Mouse (Mus musculus) erythroblast, embryonic 14.5 days (primary cell): Measurements from ENCODE around the gene Vwa3a. TPM values are rescaled to one million over a fixed set of nuclear protein-coding genes. Genes with fewer than 3 reads are reported as not detected.
A peak's percentile ranks its signal among the peaks of the same experiment; 100 is the strongest.

Experiments used
- H3K27me3 ChIP-seq: 2 replicates; pipeline ENCODE4 v1.6.1; 2012; ENCODE audit warnings: inconsistent platforms; ENCODE audit not compliant: control insufficient read depth
- H3K36me3 ChIP-seq: 2 replicates; pipeline ENCODE4 v1.6.1; 2012; ENCODE audit warnings: mild to moderate bottlenecking, inconsistent platforms; ENCODE audit not compliant: control insufficient read depth
- H3K4me1 ChIP-seq: 2 replicates; pipeline ENCODE4 v1.6.1; 2012; ENCODE audit warnings: inconsistent platforms; ENCODE audit not compliant: control insufficient read depth
- H3K4me3 ChIP-seq: replicated peaks from 2 replicates; pipeline ENCODE3; 2012; ENCODE audit warnings: moderate library complexity, mild to moderate bottlenecking, inconsistent platforms
- H3K9me3 ChIP-seq: 2 replicates; pipeline ENCODE4 v1.6.1; 2012; ENCODE audit warnings: low read length, inconsistent platforms, mixed read lengths; ENCODE audit not compliant: control insufficient read depth
- GATA1 ChIP-seq: IDR thresholded peaks from 2 replicates; pipeline ENCODE4 v1.6.1; 2012; ENCODE audit warnings: low read length, inconsistent platforms, mixed read lengths
- TAL1 ChIP-seq: IDR thresholded peaks from 3 replicates; pipeline ENCODE4 v1.6.1; 2012; ENCODE audit warnings: low read length, inconsistent platforms, mixed read lengths
- polyA plus RNA-seq: library from polyadenylated mRNA; stranded (reverse); fragments of >175 nt; gene quantifications from 2 replicates; pipeline ENCODE4 v1.2.3, GENCODE M21; 2012

The Vwa3a gene
- polyA plus RNA-seq, 1 experiment: 0.02 TPM

DNA sequence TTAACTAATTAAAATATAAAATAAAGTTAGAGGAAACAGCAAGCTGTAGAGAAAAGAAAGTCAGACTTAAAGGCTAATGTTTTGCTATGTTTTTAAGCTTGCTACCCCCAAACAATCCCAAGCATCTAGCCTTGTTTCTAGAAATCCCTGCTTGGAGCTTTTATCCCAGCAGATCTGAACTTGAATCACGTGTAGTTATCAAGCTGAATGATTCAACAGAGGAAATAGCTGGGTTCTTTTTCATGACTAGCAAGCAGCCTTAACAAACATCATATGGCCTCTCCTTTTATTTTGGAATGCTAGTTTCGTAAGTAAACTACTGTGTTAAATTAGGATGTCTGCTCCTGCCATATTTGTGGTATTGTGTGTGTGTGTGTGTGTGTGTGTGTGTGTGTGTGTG lies 21.9 kb upstream of the Vwa3a start:
- Histone ChIP-seq H3K9me3 (no peaks in the 10 kb centered on the region), H3K4me1 (0 out of 2 replicates have a peak, but pooled peaks cover 1% of the 10 kb centered on the region), H3K36me3 (peaks cover 6% of the 10 kb centered on the region), H3K27me3 (no peaks in the 10 kb centered on the region), H3K4me3 (no peak overlapping the region)
- TF ChIP-seq TAL1 (no peak), GATA1 (no peak)

- no peak overlapping the region for H3K4me3 ChIP-seq
- H3K27me3 ChIP-seq: no peaks in the 10 kb centered on the region
- H3K36me3 ChIP-seq: peaks cover 12% of the 10 kb centered on the region
- H3K9me3 ChIP-seq: no peaks in the 10 kb centered on the region
- peaks cover 8% of the 10 kb centered on the region for H3K4me1 ChIP-seq
- TF ChIP-seq TAL1 (no peak), GATA1 (no peak)
These were observed 18.1 kb upstream of the Vwa3a start for GRCm38 (mm10) chr7:120721051-120721450.

DNA sequence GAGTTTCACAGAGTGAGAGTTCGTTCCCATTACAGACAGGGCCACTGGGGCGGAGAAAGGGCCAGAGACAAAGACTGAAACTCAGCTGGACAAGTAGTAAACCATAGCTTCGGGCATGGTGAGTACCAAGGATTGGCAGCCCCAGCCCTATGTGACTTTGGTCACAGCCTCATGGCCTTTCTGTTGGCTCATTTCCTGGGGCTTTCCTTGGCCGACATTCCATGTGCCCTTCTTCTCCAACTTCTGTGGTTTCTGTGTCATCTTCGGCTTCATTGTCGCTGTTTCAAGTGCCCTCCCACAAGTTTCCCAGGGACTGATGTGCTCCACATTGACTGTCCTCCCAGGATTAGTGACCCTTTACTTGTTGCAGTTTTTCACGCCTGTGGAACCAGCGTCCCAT lies 17.7 kb upstream of the Vwa3a start:
- H3K4me1 ChIP-seq: peaks cover 8% of the 10 kb centered on the region

DNA sequence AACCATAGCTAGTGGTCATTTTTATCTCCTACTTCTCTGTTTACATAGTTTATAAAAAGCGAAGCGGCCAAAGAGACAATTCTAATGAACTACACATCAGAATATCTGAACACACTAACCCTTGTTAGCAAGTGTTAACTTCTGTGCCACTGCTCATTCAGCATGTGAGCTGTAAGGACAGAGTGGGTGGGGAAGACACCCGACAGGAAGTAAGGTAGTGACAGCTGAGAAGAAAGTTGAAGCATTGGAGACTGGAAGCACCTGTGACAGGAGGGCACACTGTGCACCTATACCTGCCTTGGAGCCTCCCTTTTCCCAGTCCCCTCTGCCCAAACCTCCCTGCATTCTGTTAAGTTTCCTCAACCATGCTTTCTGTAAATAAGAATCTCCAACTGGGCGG lies 17.1 kb upstream of the Vwa3a start:
- TF ChIP-seq TAL1 (no peak), GATA1 (no peak)
- Histone ChIP-seq H3K9me3 (no peaks in the 10 kb centered on the region), H3K36me3 (peaks cover 16% of the 10 kb centered on the region), H3K4me1 (peaks cover 8% of the 10 kb centered on the region), H3K27me3 (no peaks in the 10 kb centered on the region), H3K4me3 (no peak overlapping the region)

More for the DNA sequence above, 17.7 kb upstream of the Vwa3a start:
- Histone ChIP-seq H3K36me3 (peaks cover 16% of the 10 kb centered on the region), H3K9me3 (no peaks in the 10 kb centered on the region), H3K4me3 (no peak overlapping the region), H3K27me3 (no peaks in the 10 kb centered on the region)
- TF ChIP-seq GATA1 (no peak), TAL1 (no peak)

GRCm38 (mm10) chr7:120722839-120723278 lies 16.3 kb upstream of the Vwa3a start:
- Histone ChIP-seq H3K9me3 (no peaks in the 10 kb centered on the region), H3K27me3 (no peaks in the 10 kb centered on the region), H3K36me3 (peaks cover 20% of the 10 kb centered on the region), H3K4me3 (no peak overlapping the region), H3K4me1 (peaks cover 9% of the 10 kb centered on the region)
- TF ChIP-seq TAL1 (no peak), GATA1 (no peak)

DNA sequence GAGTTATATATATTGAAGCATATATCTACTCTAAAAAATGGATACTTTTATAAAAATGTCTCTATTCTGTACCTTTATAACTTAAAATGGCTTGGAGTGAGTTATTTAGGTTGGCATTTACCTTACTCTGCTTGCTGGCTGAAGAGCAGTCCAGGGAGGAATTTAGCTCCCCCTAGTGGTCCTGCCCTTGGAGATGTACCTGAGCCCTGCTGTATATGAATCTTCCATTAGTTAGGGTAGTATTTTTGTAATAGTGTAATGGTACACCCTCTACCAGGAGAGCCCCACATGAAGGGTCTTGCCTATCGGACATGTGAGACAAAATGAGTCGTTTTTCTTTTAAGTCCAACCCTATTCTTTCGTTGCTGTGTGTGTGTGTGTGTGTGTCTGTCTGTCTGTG lies 11.5 kb upstream of the Vwa3a start:
- no peak for TF ChIP-seq GATA1
- TF ChIP-seq TAL1: no peak
- Histone ChIP-seq H3K4me1 (peaks cover 35% of the 10 kb centered on the region), H3K36me3 (peaks cover 37% of the 10 kb centered on the region)

GRCm38 (mm10) chr7:120729635-120730034 lies 9.5 kb upstream of the Vwa3a start:
- Histone ChIP-seq H3K27me3 (no peaks in the 10 kb centered on the region), H3K36me3 (peaks cover 40% of the 10 kb centered on the region), H3K4me1 (peaks cover 29% of the 10 kb centered on the region), H3K9me3 (no peaks in the 10 kb centered on the region), H3K4me3 (peak overlapping the region; percentile 53)
- TF ChIP-seq TAL1: no peak
- no peak for TF ChIP-seq GATA1

More for the DNA sequence above, 11.5 kb upstream of the Vwa3a start:
- H3K4me3 ChIP-seq: no peak overlapping the region
- H3K9me3 ChIP-seq: no peaks in the 10 kb centered on the region
- H3K27me3 ChIP-seq: no peaks in the 10 kb centered on the region

DNA sequence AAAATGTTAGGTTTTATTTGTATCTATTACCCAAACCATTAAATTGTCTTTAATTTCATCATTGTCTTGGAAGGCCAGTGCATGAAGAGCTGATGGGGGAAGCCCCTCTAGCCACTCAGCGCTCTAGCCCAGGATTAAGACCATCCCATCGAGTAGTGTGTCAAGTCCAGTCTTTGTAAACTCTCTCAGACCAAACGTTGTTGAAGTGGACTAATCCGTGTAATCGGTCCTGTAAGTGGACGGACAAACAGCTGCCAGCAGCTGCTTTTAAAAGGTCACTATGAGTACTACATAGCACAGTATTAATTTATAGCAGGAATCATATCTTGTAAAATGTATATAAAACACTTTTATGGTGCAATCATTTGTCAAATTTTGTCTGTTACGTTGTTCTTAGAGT lies 6.2 kb upstream of the Vwa3a start:
- Histone ChIP-seq H3K9me3 (no peaks in the 10 kb centered on the region), H3K4me1 (peaks cover 25% of the 10 kb centered on the region), H3K27me3 (no peaks in the 10 kb centered on the region), H3K36me3 (peaks cover 33% of the 10 kb centered on the region), H3K4me3 (no peak overlapping the region)
- TF ChIP-seq GATA1: no peak
- TF ChIP-seq TAL1: no peak

- no peak for TF ChIP-seq TAL1
- no peak for TF ChIP-seq GATA1
- H3K36me3 ChIP-seq: peaks cover 5% of the 10 kb centered on the region
- no peaks in the 10 kb centered on the region for H3K9me3 ChIP-seq
- peaks cover 9% of the 10 kb centered on the region for H3K27me3 ChIP-seq
- H3K4me1 ChIP-seq: no peaks in the 10 kb centered on the region
- no peak overlapping the region for H3K4me3 ChIP-seq
These were observed 512 bp downstream of the Vwa3a start for GRCm38 (mm10) chr7:120739558-120740101.
